Mouse (Mus musculus): ENCODE data around the gene Gm21117. TPM values are rescaled to one million over a fixed set of nuclear protein-coding genes. Genes with fewer than 3 reads are reported as not detected.
"Not testable (repeated sequence)": the region's sequence is repeated elsewhere in the genome, so short reads cannot be mapped to it uniquely, and the experiment has no call there.

Gm21117 gene
- not detected in 2 replicates for polyA plus RNA-seq (2015; fragmentation: Nextera tagmentation; extraction: Ambion mirVana)

GRCm38 (mm10) chrY:51124920-51125319 lies at the start of gene Gm21117:
Gene Gm21117 (plus strand): TSS chrY:51125220.
- WGBS, result no CpG with 5 or more reads among the region's 6 CpGs
- not testable (repeated sequence) for H3K4me3 ChIP-seq (replicated peaks; ENCODE audit: low read length); H3K4me2 ChIP-seq (ENCODE audit: low read depth, low read length); H3K36me3 ChIP-seq (ENCODE audit: control insufficient read depth, insufficient read depth, low read length); H3K9me3 ChIP-seq (replicated peaks; ENCODE audit: control insufficient read depth, low read length); H3K9ac ChIP-seq (ENCODE audit: low read length); H3K4me1 ChIP-seq (ENCODE audit: control insufficient read depth, insufficient read depth, low read length); H3K27ac ChIP-seq (ENCODE audit: low read length); H3K27me3 ChIP-seq (ENCODE audit: control insufficient read depth, insufficient read depth, low read length); ATAC-seq (ENCODE audit: insufficient read depth, low FRiP score)

All from stomach, embryonic 16.5 days (tissue).